Mouse (Mus musculus) kidney, embryonic 15.5 days (tissue): ENCODE results near the gene Tns4. TPM values are rescaled to one million over a fixed set of nuclear protein-coding genes. Genes with fewer than 3 reads are reported as not detected.

Experiments used
- ATAC-seq: fragments of 200-750 bp; cut with Nextera tagmentation; replicated peaks from 2 replicates; pipeline ENCODE4 v1.8.0; 2017; ENCODE audit warnings: moderate TSS enrichment; ENCODE audit not compliant: low FRiP score
- H3K27ac ChIP-seq: fragments of 300-500 bp; sonication (generic); 2 replicates; pipeline ENCODE4 v1.5.1; 2015; ENCODE audit warnings: mild to moderate bottlenecking, inconsistent platforms
- H3K27me3 ChIP-seq: fragments of 300-500 bp; sonication (generic); 2 replicates; pipeline ENCODE4 v1.6.1; 2015; ENCODE audit warnings: inconsistent platforms
- H3K36me3 ChIP-seq: fragments of 300-500 bp; sonication (generic); 2 replicates; pipeline ENCODE4 v1.6.1; 2015; ENCODE audit warnings: inconsistent platforms
- H3K4me1 ChIP-seq: fragments of 300-500 bp; sonication (generic); 2 replicates; pipeline ENCODE4 v1.6.1; 2015; ENCODE audit warnings: inconsistent platforms
- H3K4me2 ChIP-seq: fragments of 300-500 bp; sonication (generic); 2 replicates; pipeline ENCODE4 v1.6.1; 2015; ENCODE audit warnings: moderate library complexity, mild to moderate bottlenecking, inconsistent platforms
- H3K4me3 ChIP-seq: fragments of 300-500 bp; sonication (generic); replicated peaks from 2 replicates; pipeline ENCODE4 v1.5.1; 2015; ENCODE audit warnings: mild to moderate bottlenecking, inconsistent platforms
- H3K9ac ChIP-seq: fragments of 300-500 bp; sonication (generic); 2 replicates; pipeline ENCODE4 v1.6.1; 2015; ENCODE audit warnings: mild to moderate bottlenecking, inconsistent platforms
- H3K9me3 ChIP-seq: fragments of 300-500 bp; sonication (generic); replicated peaks from 2 replicates; pipeline ENCODE4 v1.6.1; 2016; ENCODE audit warnings: inconsistent platforms
- WGBS: fragments of 180-500 bp; shearing (Covaris S2); methylation state at CpG from one replicate; pipeline ENCODE4 v1.1.7; 2015; ENCODE audit warnings: mixed read lengths; 5-methylcytosine and 5-hydroxymethylcytosine counted together
- polyA plus RNA-seq: library from polyadenylated mRNA; unstranded; fragments of >200 nt; fragmentation: Nextera tagmentation; extraction: Ambion mirVana; gene quantifications from 2 replicates; pipeline ENCODE4 v1.2.1, GENCODE M21; 2015

The Tns4 gene
- polyA plus RNA-seq, 1 experiment from 2014 or later, result 0.29 TPM

DNA sequence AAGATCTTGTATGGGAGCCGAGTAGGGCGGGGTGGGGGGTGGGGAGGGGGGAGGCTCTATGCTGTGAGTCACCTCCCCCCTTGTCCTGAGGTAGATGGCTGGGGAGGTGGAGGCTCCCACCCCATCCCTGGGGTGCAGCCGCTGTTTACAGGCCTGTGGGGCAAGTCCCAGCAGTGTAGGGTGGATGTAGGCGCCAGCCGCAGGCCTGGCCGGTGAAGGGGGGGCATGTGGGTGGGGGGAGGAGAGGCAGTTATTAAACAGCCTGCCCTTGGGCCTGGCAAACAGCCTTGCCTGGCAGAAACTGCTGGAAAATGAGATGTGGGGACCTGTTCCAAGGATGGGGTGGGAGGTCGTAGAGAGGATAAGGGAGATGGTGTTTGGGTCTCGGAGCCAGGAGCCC is 7.0 kb downstream of the Tns4 start:
- peaks cover 30% of the 10 kb centered on the region for H3K4me1 ChIP-seq
- no peaks in the 10 kb centered on the region for H3K36me3 ChIP-seq
- H3K27ac ChIP-seq, result no peak overlapping the region
- no peak for ATAC-seq
- H3K4me2 ChIP-seq, result no peak overlapping the region
- H3K27me3 ChIP-seq, result no peaks in the 10 kb centered on the region
- H3K9me3 ChIP-seq, result no peaks in the 10 kb centered on the region
- H3K4me3 ChIP-seq, result no peak overlapping the region
- H3K9ac ChIP-seq, result no peak overlapping the region
- WGBS, result 47% methylated on average over 8 of the region's 8 CpGs

DNA sequence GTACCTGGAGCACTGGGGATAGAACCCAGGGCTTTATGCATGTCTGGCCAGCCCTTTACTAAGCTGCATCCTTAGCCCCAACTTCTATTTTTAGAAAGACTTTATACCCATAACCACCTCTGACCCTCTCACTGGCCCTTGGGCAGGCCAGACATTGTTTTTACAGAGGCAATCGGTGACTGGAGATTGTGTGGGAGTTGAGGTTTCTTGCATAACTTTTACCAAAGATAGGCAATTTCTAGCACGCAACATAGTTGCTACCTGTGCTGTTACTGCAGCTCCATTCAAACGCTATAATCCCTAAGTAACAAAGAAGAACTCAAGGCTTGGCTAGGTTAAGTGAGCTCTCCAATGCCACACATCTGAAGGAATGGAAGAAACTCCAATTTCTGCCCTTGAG is 7.5 kb downstream of the Tns4 start:
- Histone ChIP-seq H3K4me3 (no peak overlapping the region), H3K27me3 (no peaks in the 10 kb centered on the region), H3K9me3 (no peaks in the 10 kb centered on the region), H3K9ac (no peak overlapping the region), H3K4me2 (no peak overlapping the region), H3K4me1 (peaks cover 30% of the 10 kb centered on the region), H3K36me3 (no peaks in the 10 kb centered on the region), H3K27ac (no peak overlapping the region)
- no peak for ATAC-seq
- 37% methylated on average over 3 of the region's 3 CpGs for WGBS

DNA sequence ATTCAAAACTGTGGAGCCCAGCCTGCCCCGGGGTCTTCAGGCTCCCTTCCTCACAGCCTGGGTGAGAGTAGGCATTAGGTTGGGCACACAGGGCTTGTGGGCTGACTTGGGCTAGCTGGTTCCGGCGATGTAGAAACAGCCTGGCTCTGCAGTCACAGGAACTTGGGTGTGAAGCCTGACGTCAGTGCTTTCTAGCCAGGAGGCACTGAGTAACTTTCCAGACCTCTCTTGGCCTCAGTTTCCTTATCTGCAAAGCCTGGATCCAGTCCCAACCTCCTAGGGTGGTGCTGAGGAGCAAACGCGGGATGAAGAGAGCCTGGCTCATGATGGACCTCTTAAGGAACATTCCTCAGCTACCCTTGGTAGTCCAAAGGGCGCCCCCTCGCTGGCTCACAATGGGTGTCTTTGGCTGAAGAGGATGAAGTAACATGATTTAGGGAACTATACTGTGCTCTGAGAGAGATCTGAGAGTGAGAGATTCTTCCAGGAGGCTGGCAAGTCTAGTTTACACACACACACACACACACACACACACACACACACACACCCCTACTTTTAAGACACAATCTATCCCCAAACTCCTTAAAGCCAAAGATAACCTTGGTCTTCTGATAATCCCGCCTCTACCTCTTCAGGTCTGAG is 8.1 kb downstream of the Tns4 start:
- Histone ChIP-seq H3K27ac (no peak overlapping the region), H3K27me3 (no peaks in the 10 kb centered on the region), H3K4me3 (no peak overlapping the region), H3K9ac (no peak overlapping the region), H3K4me1 (peaks cover 30% of the 10 kb centered on the region), H3K4me2 (no peak overlapping the region), H3K36me3 (no peaks in the 10 kb centered on the region), H3K9me3 (no peaks in the 10 kb centered on the region)
- 82% methylated on average over 9 of the region's 9 CpGs for WGBS
- no peak for ATAC-seq

DNA sequence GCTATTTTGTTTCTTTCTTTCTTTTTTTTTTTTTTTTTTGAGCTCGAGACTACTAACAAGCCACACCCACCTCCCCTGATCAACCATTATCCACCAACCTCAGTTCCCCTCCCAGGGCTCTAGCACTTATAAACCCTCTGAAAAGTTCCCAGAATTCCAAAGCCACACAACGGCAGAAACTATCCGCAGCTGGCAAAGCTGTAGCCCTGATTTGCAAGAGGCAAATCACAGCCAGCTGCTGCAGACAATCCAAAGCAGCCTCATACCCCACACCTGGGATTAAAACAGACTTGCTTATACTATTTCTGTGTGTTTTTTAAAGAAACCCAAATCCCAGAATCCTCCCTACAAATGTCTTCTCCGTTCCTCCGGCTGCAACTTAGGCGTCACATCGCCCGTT is 11.2 kb downstream of the Tns4 start:
- H3K27ac ChIP-seq, result no peak overlapping the region

DNA sequence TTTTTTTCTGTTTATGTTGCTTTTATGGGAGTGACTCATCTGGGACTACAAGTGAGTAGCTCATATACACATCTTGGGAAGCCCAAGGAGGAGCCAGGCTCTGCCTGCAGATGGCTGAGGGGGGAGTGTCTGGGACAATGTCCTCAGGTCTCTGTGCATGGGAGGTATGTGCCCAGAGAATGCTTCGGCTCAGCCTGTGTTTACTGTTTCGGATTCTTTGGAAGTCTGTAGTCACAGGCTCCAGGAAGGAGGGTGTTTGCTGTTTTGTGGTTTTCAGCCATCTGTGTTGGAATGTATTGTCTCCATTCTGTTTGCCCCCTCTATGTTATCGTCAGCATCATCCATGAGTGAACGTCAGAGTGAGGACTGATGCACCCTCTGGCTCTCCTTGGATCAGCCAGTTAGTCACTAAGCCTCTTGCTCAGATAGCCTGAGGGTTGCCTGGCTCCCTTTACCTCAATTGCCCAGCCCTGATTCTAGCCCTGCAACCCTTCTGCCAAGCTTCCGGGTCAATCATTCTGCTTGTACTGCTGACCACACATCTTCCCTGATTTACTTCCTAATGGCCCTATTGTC is 12.3 kb downstream of the Tns4 start:
- Histone ChIP-seq H3K4me3 (no peak overlapping the region), H3K27ac (no peak overlapping the region), H3K27me3 (no peaks in the 10 kb centered on the region), H3K4me2 (no peak overlapping the region), H3K9me3 (no peaks in the 10 kb centered on the region), H3K9ac (no peak overlapping the region), H3K36me3 (no peaks in the 10 kb centered on the region), H3K4me1 (peaks cover 37% of the 10 kb centered on the region)
- 81% methylated on average over 5 of the region's 5 CpGs for WGBS
- no peak for ATAC-seq

More for the DNA sequence above, 11.2 kb downstream of the Tns4 start:
- H3K4me2 ChIP-seq, result no peak overlapping the region
- H3K4me1 ChIP-seq, result peaks cover 33% of the 10 kb centered on the region
- H3K36me3 ChIP-seq, result no peaks in the 10 kb centered on the region
- no peaks in the 10 kb centered on the region for H3K27me3 ChIP-seq
- ATAC-seq, result no peak
- no peak overlapping the region for H3K9ac ChIP-seq
- WGBS, result 76% methylated on average over 8 of the region's 8 CpGs
- no peak overlapping the region for H3K4me3 ChIP-seq
- no peaks in the 10 kb centered on the region for H3K9me3 ChIP-seq

DNA sequence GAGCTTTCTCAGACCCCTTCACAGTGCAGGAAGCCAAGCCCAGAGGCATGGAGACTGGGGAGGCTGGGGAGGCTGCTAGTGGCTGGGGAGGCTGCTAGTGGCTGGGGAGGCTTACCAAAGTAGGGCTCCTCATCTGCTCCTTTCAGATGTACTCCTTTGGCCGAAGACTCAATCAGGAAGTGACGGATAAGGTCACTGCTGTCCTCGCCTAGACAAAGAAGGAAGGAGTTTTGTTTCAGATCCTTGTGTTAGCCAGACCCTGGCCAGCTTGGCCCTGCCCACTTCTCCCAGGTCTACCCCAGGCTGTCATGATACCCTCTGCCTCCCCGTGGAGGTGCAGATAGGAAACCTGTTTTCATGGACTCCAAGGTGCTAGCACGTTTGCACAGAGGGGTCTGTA is 15.3 kb downstream of the Tns4 start:
- Histone ChIP-seq H3K36me3 (no peaks in the 10 kb centered on the region), H3K4me3 (no peak overlapping the region), H3K9me3 (no peaks in the 10 kb centered on the region), H3K27me3 (no peaks in the 10 kb centered on the region), H3K27ac (no peak overlapping the region), H3K9ac (no peak overlapping the region), H3K4me2 (no peak overlapping the region), H3K4me1 (peaks cover 26% of the 10 kb centered on the region)
- 54% methylated on average over 5 of the region's 5 CpGs for WGBS
- no peak for ATAC-seq

DNA sequence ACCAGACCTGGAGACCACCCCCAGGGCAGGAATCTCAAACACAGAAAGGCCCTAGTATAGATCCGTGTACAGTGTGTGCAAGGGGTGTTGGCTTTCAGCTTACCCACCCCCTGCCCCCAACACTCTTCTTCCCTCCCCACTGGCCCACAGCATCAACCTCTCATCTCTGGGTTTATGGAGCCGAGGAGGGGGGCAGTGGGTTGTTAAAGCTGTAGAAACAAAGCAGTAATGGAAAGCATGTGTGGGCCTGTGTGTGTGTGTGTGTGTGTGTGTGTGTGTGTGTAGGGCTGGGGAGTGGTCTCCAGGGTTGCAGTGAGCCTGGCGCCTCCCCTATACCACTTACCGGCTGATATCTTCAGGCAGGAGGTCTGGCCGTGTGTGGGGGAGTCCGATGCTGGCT is 17.2 kb downstream of the Tns4 start:
- Histone ChIP-seq H3K36me3 (no peaks in the 10 kb centered on the region), H3K4me1 (peaks cover 26% of the 10 kb centered on the region), H3K9me3 (no peaks in the 10 kb centered on the region), H3K9ac (no peak overlapping the region), H3K4me3 (no peak overlapping the region), H3K4me2 (no peak overlapping the region), H3K27me3 (no peaks in the 10 kb centered on the region), H3K27ac (peak overlapping the region; percentile 50; the same call in 1 of the 2 replicates)
- peak; percentile 66 for ATAC-seq
- 11% methylated on average over 6 of the region's 6 CpGs for WGBS

DNA sequence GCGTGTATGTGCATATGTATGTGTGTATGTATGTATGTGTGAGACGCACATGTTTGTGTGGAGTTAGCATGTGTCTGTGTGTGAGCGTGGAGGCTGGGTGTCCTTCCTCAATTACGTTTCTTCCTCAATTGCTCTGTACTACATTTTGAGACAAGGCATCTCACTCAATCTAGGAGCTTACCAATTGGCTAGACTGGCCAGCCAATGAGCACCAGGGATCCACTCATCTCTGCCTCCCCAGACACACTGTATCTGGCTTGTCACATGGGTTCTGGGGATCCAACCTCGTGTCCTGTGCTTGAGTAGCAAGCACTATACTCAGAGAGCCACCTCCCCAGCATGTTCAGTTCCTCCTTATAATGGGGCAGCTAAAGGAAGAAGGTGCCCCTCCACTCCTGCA is 20.7 kb downstream of the Tns4 start:
- no peak overlapping the region for H3K27ac ChIP-seq
- 85% methylated on average over 5 of the region's 5 CpGs for WGBS
- no peak for ATAC-seq

DNA sequence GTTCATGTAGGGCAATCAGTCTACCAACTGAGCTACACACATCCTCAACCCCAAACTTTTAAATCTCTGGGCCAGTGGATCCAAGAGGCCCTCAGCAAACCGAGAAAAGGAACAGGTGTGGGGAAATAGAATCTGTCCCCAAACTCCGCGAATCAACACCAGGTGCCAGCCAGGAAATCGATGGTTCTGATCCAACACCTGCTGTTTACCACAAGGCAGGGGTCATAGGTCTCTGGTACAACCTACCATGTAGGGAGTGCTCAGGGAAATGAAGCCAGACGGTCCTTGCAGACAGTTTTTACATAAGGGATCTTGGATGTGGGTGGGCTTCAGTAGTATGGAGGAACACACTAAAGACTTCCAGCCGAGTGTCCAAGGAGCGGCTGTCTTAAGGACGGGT is 21.5 kb downstream of the Tns4 start:
- H3K4me1 ChIP-seq, result peaks cover 34% of the 10 kb centered on the region
- no peak overlapping the region for H3K27ac ChIP-seq
- H3K27me3 ChIP-seq, result no peaks in the 10 kb centered on the region
- H3K36me3 ChIP-seq, result no peaks in the 10 kb centered on the region
- H3K9ac ChIP-seq, result no peak overlapping the region
- no peak for ATAC-seq
- H3K9me3 ChIP-seq, result no peaks in the 10 kb centered on the region
- H3K4me2 ChIP-seq, result no peak overlapping the region
- WGBS, result 90% methylated on average over 8 of the region's 8 CpGs
- no peak overlapping the region for H3K4me3 ChIP-seq

More for the DNA sequence above, 20.7 kb downstream of the Tns4 start:
- no peak overlapping the region for H3K4me2 ChIP-seq
- H3K9me3 ChIP-seq, result no peaks in the 10 kb centered on the region
- H3K27me3 ChIP-seq, result no peaks in the 10 kb centered on the region
- H3K4me3 ChIP-seq, result no peak overlapping the region
- H3K36me3 ChIP-seq, result no peaks in the 10 kb centered on the region
- H3K4me1 ChIP-seq, result peaks cover 31% of the 10 kb centered on the region
- H3K9ac ChIP-seq, result no peak overlapping the region

DNA sequence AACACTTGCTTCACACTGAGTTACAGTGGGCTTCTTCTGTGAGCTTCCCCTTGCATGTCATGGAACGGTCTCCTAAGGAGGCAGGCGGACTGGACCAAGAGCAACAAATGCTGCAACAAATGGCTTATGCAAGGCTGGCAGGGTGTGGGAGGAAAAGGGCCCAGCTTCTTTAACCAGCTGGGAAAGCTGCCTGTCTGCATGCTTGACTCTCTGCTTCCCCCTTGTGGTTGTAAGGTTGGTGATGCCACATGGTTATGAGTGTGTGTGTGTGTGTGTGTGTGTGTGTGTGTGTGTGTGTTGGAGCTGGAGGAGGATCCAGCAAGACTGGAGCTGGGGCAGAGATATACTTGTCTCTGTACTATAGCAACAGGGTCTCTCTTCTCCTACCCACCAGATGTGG is 23.1 kb downstream of the Tns4 start:
- Histone ChIP-seq H3K27ac (peak overlapping the region; percentile 54; the same call in 1 of the 2 replicates), H3K4me3 (no peak overlapping the region), H3K4me2 (no peak overlapping the region), H3K4me1 (peaks cover 18% of the 10 kb centered on the region), H3K27me3 (no peaks in the 10 kb centered on the region), H3K36me3 (no peaks in the 10 kb centered on the region), H3K9me3 (no peaks in the 10 kb centered on the region), H3K9ac (no peak overlapping the region)
- peak; percentile 52 for ATAC-seq
- WGBS, result 7% methylated on average over 2 of the region's 2 CpGs

DNA sequence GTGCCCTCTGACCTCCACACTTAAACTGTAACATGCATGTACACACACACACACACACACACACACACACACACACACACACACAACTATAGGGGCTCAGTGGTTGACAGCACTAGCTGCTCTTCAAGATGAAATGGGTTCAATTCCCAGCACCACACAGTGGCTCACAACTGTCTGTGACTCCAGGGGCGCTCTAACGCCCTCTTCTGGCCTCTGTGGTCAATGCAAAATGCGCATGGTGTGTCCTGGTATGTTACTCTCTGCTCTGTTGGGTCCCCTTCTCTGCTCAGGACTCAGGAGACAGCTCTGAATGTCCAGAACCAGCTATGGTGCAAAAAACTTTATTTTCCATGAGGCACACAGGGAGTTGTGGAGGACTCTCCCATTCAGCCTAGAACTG is 23.8 kb downstream of the Tns4 start:
- 77% methylated on average over 3 of the region's 3 CpGs for WGBS
- Histone ChIP-seq H3K4me3 (no peak overlapping the region), H3K4me1 (peaks cover 24% of the 10 kb centered on the region), H3K36me3 (no peaks in the 10 kb centered on the region), H3K27me3 (no peaks in the 10 kb centered on the region), H3K9ac (no peak overlapping the region), H3K9me3 (no peaks in the 10 kb centered on the region), H3K27ac (peak overlapping the region; percentile 54; the same call in 1 of the 2 replicates), H3K4me2 (no peak overlapping the region)
- no peak for ATAC-seq

DNA sequence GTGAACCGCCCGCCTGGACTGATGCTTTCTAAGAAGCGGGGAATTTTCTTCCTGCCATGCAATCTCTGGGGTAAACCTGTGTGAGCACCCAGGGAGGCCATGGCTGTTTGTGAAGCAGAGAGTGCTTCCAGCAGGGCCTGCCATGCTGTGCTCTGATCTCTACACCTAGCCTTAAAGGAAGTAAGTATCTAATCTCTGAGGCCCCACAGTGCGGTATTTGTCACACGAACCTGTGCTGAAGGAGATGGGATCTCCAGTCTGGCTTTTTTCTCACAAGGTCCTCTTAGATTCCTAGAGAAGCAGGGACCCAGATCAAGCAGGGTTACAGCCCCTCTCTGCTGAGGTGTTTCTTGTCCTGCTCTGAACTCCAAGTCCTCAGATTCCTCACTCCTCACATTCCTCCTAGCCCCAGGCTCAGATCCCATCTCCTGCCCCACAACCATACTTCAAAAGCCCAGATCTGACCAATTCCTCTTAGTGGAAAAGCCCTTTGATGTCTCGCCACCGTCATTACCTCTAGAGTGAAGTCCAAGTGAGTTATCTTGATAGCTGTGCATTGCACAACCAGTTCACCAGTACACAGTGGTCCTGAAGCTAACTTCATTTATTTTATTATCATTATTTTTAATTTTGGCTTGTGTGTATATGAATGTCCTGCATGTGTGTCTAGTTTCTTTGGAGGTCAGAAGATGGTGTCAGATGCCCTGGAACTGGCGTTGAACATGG is 25.5 kb downstream of the Tns4 start:
- H3K36me3 ChIP-seq, result no peaks in the 10 kb centered on the region
- no peaks in the 10 kb centered on the region for H3K9me3 ChIP-seq
- H3K27ac ChIP-seq, result no peak overlapping the region
- 53% methylated on average over 8 of the region's 8 CpGs for WGBS
- no peak overlapping the region for H3K4me3 ChIP-seq
- no peak overlapping the region for H3K9ac ChIP-seq
- ATAC-seq, result no peak
- H3K4me2 ChIP-seq, result no peak overlapping the region
- peaks cover 24% of the 10 kb centered on the region for H3K4me1 ChIP-seq
- H3K27me3 ChIP-seq, result no peaks in the 10 kb centered on the region
